Mouse (Mus musculus) testis, adult 2 months (tissue): ENCODE results near the gene Dennd2a.

ENCODE experiments used
- CTCF ChIP-seq: fragments of 200-500 bp; IDR thresholded peaks from 2 replicates; pipeline ENCODE4 v1.5.1; 2012; ENCODE audit warnings: low read depth, mild to moderate bottlenecking, inconsistent platforms, low read length, moderate library complexity; ENCODE audit not compliant: control insufficient read depth, insufficient read depth, insufficient replicate concordance
- POLR2A ChIP-seq: fragments of 200-500 bp; IDR thresholded peaks from 2 replicates; pipeline ENCODE4 v1.6.1; 2012; ENCODE audit warnings: low read depth, mild to moderate bottlenecking, inconsistent platforms, low read length, moderate library complexity; ENCODE audit not compliant: control insufficient read depth

- TF ChIP-seq POLR2A (no peak), CTCF (no peak)
These were observed 117.5 kb downstream of the Dennd2a start for GRCm38 (mm10) chr6:39440207-39440606.
